Mouse (Mus musculus): Measurements from ENCODE around the gene Hist1h3g. TPM values are rescaled to one million over a fixed set of nuclear protein-coding genes. Genes with fewer than 3 reads are reported as not detected.
A peak's percentile ranks its signal among the peaks of the same experiment; 100 is the strongest.
"Not testable (repeated sequence)": the region's sequence is repeated elsewhere in the genome, so short reads cannot be mapped to it uniquely, and the experiment has no call there.

Gene Hist1h3g
- polyA plus RNA-seq, 1 experiment from 2014 or later, result 4.8 TPM

DNA sequence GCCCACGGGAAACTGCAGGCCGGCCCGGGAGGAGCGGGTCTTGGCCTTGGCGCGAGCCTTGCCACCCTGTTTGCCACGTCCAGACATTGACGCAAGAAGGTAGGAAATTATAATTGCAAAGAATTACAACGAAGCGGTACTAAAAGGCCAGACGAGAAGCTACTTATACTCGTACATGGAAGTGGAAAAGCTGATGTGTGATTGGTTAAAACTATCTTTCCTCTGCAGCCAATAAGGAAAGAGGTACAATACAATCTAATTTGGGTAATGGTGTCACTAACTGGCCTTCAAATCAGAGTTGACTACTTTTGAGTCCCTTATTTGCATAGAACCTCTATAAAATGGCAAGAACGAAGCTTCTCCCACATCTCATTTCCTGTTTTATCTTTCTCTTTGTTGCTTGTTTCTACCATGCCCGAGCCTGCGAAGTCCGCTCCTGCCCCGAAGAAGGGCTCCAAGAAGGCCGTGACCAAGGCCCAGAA lies 35.8 kb downstream of the Hist1h3g start, which contains the start of the genes Hist1h2ae and Hist1h2bg:
Gene Hist1h2ae (minus strand): TSS at position 199 of the 482 bp plus-strand sequence.
Gene Hist1h2bg (plus strand): TSS at position 375 of the 482 bp plus-strand sequence.
- peak within 1 kb of the TSS; percentile 94 for H3K27ac ChIP-seq (ENCODE audit: low read depth, low read length)
- WGBS, result under 1% methylated on average over 17 of the region's 18 CpGs
- H3K9me3 ChIP-seq (ENCODE audit: control insufficient read depth, low read length), result no peaks in the 10 kb centered on the region
- H3K4me2 ChIP-seq (replicated peaks; ENCODE audit: low read depth, low read length), result peak within 1 kb of the TSS; percentile 63
- no peaks in the 10 kb centered on the region for H3K4me1 ChIP-seq (replicated peaks; ENCODE audit: control insufficient read depth, insufficient read depth, low read length)
- no peaks in the 10 kb centered on the region for H3K27me3 ChIP-seq (ENCODE audit: control insufficient read depth, insufficient read depth, low read length)
- peak within 1 kb of the TSS; percentile 39 for H3K4me3 ChIP-seq (ENCODE audit: low read depth, low read length)
- peak; percentile 91 for ATAC-seq (ENCODE audit: low FRiP score)
- peak; percentile 80 for DNase-seq (ENCODE audit: low spot score)
- no peaks in the 10 kb centered on the region for H3K36me3 ChIP-seq (ENCODE audit: control insufficient read depth, insufficient read depth, low read length)
- H3K9ac ChIP-seq (ENCODE audit: low read depth, low read length), result peak within 1 kb of the TSS; percentile 65

DNA sequence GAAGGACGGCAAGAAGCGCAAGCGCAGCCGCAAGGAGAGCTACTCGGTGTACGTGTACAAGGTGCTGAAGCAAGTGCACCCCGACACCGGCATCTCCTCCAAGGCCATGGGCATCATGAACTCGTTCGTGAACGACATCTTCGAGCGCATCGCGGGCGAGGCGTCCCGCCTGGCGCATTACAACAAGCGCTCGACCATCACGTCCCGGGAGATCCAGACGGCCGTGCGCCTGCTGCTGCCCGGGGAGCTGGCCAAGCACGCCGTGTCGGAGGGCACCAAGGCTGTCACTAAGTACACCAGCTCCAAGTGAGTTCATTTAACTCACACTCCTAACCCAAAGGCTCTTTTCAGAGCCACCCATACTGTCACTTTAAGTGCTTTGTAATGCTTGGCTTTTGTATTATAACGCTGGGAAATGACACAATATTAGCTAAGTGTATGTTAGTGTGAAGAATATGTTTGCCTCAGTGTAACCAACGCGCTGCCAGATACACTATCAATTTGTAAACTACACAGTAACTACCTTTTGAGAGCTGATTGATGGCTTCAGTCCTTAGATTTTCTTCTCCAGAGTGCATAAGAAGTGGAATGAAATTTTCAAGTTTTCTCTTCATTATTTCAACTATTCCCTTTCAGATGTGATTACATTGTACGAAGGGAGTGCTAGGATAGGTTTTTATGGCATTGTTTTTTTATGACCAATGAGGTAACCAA lies 36.4 kb downstream of the Hist1h3g start:
- not testable (repeated sequence) for H3K36me3 ChIP-seq (ENCODE audit: control insufficient read depth, insufficient read depth, low read length); H3K4me1 ChIP-seq (replicated peaks; ENCODE audit: control insufficient read depth, insufficient read depth, low read length); H3K27me3 ChIP-seq (ENCODE audit: control insufficient read depth, insufficient read depth, low read length); H3K9me3 ChIP-seq (ENCODE audit: control insufficient read depth, low read length); ATAC-seq (ENCODE audit: low FRiP score)
- Histone ChIP-seq H3K9ac (ENCODE audit: low read depth, low read length) (peak overlapping the region; percentile 65), H3K4me3 (ENCODE audit: low read depth, low read length) (peak overlapping the region; percentile 39), H3K27ac (ENCODE audit: low read depth, low read length) (peak overlapping the region; percentile 94), H3K4me2 (replicated peaks; ENCODE audit: low read depth, low read length) (peak overlapping the region; percentile 63)
- DNase-seq (ENCODE audit: low spot score), result peak; percentile 61
- WGBS, result 1% methylated on average over 8 of the region's 34 CpGs

DNA sequence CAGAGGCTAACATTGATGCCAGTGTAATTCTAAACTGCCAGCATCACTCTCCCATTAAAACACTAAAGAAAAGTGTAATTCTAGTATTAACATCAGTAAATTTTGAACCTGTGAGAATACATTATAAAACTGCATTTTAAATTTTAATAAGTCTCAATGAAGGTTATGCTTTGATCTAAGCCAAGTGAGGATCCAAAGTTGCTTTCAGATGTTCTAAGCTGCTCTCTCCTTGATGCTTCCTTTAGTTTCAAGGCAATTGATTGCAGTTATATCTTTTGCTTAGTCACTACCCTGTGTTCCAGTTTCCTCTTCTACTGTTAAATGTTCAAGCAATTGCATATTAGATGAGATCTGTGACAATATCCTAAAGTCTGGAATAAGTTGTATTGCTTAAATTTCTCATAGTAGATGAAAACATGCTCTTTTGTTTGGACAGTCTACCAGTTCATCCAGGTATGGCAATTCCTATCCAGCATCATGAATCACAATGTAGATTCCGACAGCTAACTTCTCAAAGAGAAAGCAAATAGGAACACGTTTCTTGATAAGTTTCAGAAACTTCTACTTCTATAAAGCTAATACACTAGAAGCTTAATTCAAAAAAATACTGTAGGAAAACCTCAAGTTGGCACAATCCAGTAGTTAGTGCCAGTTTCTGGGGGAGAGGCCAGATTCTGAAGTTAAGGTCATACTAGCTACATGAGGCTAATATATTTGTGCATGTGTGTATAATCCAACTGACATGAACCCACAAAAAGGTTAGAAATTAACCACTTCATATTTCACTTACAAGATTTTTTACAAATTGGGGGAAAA lies 37.2 kb downstream of the Hist1h3g start:
- DNase-seq (ENCODE audit: low spot score), result no peak
- H3K4me3 ChIP-seq (ENCODE audit: low read depth, low read length), result peak overlapping the region; percentile 39
- H3K27ac ChIP-seq (ENCODE audit: low read depth, low read length), result peak overlapping the region; percentile 94
- 41% methylated on average over 2 of the region's 2 CpGs for WGBS
- no peaks in the 10 kb centered on the region for H3K9me3 ChIP-seq (ENCODE audit: control insufficient read depth, low read length)
- H3K36me3 ChIP-seq (ENCODE audit: control insufficient read depth, insufficient read depth, low read length), result no peaks in the 10 kb centered on the region
- peak overlapping the region; percentile 65; the same call in 1 of the 2 replicates for H3K9ac ChIP-seq (ENCODE audit: low read depth, low read length)
- no peak for ATAC-seq (ENCODE audit: low FRiP score)
- H3K4me2 ChIP-seq (replicated peaks; ENCODE audit: low read depth, low read length), result peak overlapping the region; percentile 63
- peaks cover 2% of the 10 kb centered on the region; the same call in 1 of the 2 replicates for H3K4me1 ChIP-seq (replicated peaks; ENCODE audit: control insufficient read depth, insufficient read depth, low read length)
- no peaks in the 10 kb centered on the region for H3K27me3 ChIP-seq (ENCODE audit: control insufficient read depth, insufficient read depth, low read length)

DNA sequence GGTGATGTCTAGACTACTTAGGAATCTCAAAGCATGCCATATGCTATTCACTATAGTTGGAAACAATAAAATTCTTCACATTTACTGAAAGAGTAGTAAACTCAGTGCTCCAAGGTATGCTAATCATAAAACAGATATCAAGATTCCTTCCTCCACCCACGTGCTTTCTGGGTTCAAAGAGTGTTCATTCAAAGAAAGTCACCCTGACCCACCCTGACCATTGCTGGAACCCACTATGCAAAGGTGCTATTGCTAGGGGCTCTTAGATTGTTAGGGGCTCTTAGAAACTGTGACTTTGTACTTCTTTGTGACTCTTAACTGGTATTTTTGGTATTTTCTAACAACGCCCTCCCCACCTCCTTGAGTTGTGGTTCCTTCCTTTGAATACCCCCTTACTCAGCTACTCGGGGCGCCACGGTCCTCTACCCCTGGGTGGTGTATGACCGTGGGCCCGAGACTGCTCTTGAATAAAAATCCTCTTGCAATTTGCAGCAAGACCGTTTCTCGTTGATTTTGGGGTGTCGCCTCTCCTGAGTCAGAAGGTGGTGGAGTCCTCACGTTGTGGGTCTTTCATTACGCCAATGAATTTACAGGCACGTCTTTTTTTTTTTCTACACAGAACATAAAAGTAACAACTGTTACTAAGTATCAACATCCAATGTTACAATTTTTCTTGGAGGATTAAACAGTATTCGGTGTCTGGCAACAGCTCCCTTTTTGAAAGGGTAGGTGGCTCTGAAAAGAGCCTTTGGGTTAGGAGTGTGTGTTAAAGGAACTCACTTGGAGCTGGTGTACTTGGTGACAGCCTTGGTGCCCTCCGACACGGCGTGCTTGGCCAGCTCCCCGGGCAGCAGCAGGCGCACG lies 38.0 kb downstream of the Hist1h3g start:
- H3K27ac ChIP-seq (ENCODE audit: low read depth, low read length), result peak overlapping the region; percentile 94
- H3K27me3 ChIP-seq (ENCODE audit: control insufficient read depth, insufficient read depth, low read length); ATAC-seq (ENCODE audit: low FRiP score); H3K9me3 ChIP-seq (ENCODE audit: control insufficient read depth, low read length); H3K4me1 ChIP-seq (replicated peaks; ENCODE audit: control insufficient read depth, insufficient read depth, low read length); DNase-seq (ENCODE audit: low spot score); H3K36me3 ChIP-seq (ENCODE audit: control insufficient read depth, insufficient read depth, low read length): not testable (repeated sequence)
- peak overlapping the region; percentile 23 for H3K4me3 ChIP-seq (ENCODE audit: low read depth, low read length)
- peak overlapping the region; percentile 50; the same call in 1 of the 2 replicates for H3K9ac ChIP-seq (ENCODE audit: low read depth, low read length)
- H3K4me2 ChIP-seq (replicated peaks; ENCODE audit: low read depth, low read length), result peak overlapping the region; percentile 63
- 14% methylated on average over 17 of the region's 20 CpGs for WGBS

DNA sequence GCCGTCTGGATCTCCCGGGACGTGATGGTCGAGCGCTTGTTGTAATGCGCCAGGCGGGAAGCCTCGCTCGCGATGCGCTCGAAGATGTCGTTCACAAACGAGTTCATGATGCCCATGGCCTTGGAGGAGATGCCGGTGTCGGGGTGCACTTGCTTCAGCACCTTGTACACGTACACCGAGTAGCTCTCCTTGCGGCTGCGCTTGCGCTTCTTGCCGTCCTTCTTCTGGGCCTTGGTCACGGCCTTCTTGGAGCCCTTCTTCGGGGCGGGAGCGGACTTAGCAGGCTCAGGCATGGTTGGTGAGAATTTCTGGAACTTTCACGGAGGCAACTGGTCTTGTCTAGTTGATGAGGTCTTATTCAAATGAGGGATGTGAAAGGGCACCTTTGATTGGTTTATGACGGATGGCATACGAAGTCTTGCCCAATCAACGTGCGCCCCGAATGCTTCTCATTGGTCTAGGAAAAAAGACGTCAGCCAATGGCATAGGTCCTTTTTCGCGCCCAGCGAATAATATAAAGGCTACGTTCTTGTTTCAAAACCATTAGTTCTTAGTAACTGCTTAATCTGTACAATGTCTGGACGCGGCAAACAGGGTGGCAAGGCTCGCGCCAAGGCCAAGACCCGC lies 38.8 kb downstream of the Hist1h3g start, which contains the start of the genes Hist1h2bf and Hist1h2ad:
Gene Hist1h2bf (minus strand): TSS at position 299 of the 627 bp plus-strand sequence.
Gene Hist1h2ad (plus strand): TSS at position 484 of the 627 bp plus-strand sequence.
- DNase-seq (ENCODE audit: low spot score), result peak; percentile 91
- peak; percentile 91 for ATAC-seq (ENCODE audit: low FRiP score)
- H3K4me3 ChIP-seq (ENCODE audit: low read depth, low read length), result peak within 1 kb of the TSS; percentile 41
- not testable (repeated sequence) for H3K27me3 ChIP-seq (ENCODE audit: control insufficient read depth, insufficient read depth, low read length); H3K36me3 ChIP-seq (ENCODE audit: control insufficient read depth, insufficient read depth, low read length); H3K4me1 ChIP-seq (replicated peaks; ENCODE audit: control insufficient read depth, insufficient read depth, low read length); H3K9me3 ChIP-seq (ENCODE audit: control insufficient read depth, low read length)
- peak within 1 kb of the TSS; percentile 63 for H3K4me2 ChIP-seq (replicated peaks; ENCODE audit: low read depth, low read length)
- peak within 1 kb of the TSS; percentile 94 for H3K27ac ChIP-seq (ENCODE audit: low read depth, low read length)
- peak within 1 kb of the TSS; percentile 50; the same call in 1 of the 2 replicates for H3K9ac ChIP-seq (ENCODE audit: low read depth, low read length)
- 0% methylated on average over 31 of the region's 42 CpGs for WGBS

DNA sequence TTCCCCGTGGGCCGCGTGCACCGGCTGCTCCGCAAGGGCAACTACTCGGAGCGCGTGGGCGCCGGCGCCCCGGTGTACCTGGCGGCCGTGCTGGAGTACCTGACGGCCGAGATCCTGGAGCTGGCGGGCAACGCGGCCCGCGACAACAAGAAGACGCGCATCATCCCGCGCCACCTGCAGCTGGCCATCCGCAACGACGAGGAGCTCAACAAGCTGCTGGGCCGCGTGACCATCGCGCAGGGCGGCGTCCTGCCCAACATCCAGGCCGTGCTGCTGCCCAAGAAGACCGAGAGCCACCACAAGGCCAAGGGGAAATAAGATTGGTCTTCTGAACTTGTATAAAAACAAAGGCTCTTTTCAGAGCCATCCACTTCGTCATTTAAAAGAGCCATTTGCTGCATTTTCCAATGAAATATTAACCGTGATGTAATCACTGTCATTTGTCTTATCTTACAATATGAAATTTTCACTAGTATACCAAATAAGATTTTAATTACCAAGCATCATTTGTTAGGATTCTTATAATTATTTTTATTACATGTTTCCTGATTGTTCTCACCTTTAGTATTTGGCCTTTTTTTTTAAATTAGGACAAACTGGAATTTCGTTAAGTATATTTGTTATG lies 39.4 kb downstream of the Hist1h3g start:
- Histone ChIP-seq H3K27ac (ENCODE audit: low read depth, low read length) (peak overlapping the region; percentile 72), H3K4me2 (replicated peaks; ENCODE audit: low read depth, low read length) (peak overlapping the region; percentile 43), H3K4me3 (ENCODE audit: low read depth, low read length) (peak overlapping the region; percentile 41)
- H3K9ac ChIP-seq (ENCODE audit: low read depth, low read length); DNase-seq (ENCODE audit: low spot score); H3K9me3 ChIP-seq (ENCODE audit: control insufficient read depth, low read length); H3K36me3 ChIP-seq (ENCODE audit: control insufficient read depth, insufficient read depth, low read length); H3K4me1 ChIP-seq (replicated peaks; ENCODE audit: control insufficient read depth, insufficient read depth, low read length); H3K27me3 ChIP-seq (ENCODE audit: control insufficient read depth, insufficient read depth, low read length): not testable (repeated sequence)
- ATAC-seq (ENCODE audit: low FRiP score), result peak; percentile 3; the same call in 1 of the 2 replicates
- WGBS, result under 1% methylated on average over 5 of the region's 39 CpGs

DNA sequence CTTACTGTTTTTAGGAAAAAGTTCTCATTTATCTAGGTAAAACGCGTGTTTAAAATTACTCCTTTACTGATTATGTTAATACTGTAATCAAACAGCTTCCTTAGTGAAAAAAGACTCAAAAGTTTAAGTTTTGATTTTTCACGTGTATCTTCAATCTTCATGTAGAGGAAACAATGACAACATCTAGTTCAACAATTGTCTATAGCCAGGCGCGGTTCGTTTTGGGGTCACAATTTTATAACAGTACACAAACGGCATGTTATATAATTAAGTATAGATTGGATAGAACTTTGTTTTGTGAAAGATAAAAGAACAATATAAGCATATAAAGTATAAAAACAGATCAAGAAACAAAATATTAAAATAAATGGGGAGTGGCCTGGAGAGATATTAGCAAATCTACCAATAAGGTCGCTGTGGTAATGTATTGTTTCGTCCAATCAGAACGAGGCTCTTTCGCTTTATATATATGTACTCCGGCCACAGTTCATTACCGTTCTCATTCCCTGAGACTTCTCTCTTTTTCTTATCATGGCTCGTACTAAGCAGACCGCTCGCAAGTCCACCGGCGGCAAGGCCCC lies 40.1 kb downstream of the Hist1h3g start, which contains the start of gene Hist1h3d:
Gene Hist1h3d (plus strand): TSS at position 493 of the 581 bp plus-strand sequence.
- no peaks in the 10 kb centered on the region for H3K9me3 ChIP-seq (ENCODE audit: control insufficient read depth, low read length)
- DNase-seq (ENCODE audit: low spot score) (peak; percentile 78), ATAC-seq (ENCODE audit: low FRiP score) (peak; percentile 63)
- peaks cover 2% of the 10 kb centered on the region; the same call in 1 of the 2 replicates for H3K4me1 ChIP-seq (replicated peaks; ENCODE audit: control insufficient read depth, insufficient read depth, low read length)
- H3K27ac ChIP-seq (ENCODE audit: low read depth, low read length), result peak within 1 kb of the TSS; percentile 77
- H3K4me2 ChIP-seq (replicated peaks; ENCODE audit: low read depth, low read length), result peak within 1 kb of the TSS; percentile 66
- no peaks in the 10 kb centered on the region for H3K36me3 ChIP-seq (ENCODE audit: control insufficient read depth, insufficient read depth, low read length)
- H3K9ac ChIP-seq (ENCODE audit: low read depth, low read length), result peak within 1 kb of the TSS; percentile 65
- WGBS, result under 1% methylated on average over 18 of the region's 18 CpGs
- peak within 1 kb of the TSS; percentile 41 for H3K4me3 ChIP-seq (ENCODE audit: low read depth, low read length)
- no peaks in the 10 kb centered on the region for H3K27me3 ChIP-seq (ENCODE audit: control insufficient read depth, insufficient read depth, low read length)
